Mouse (Mus musculus) left cerebral cortex, postnatal 10 days (tissue): ENCODE data around the gene Zfp870. TPM values are rescaled to one million over a fixed set of nuclear protein-coding genes. Genes with fewer than 3 reads are reported as not detected.
"Not testable (repeated sequence)": the region's sequence is repeated elsewhere in the genome, so short reads cannot be mapped to it uniquely, and the experiment has no call there.

Experiments used
- DNase-seq, 2 experiments: peaks; one replicate each; pipeline ENCODE4 v3.0.0; 2021 to 2022; ENCODE audit warnings: low spot score in 2 of 2, mixed read lengths in 1 of 2; ENCODE audit errors: extremely low spot score in 1 of 2
- intact Hi-C: fragments of 180-260 bp; cut with DNase I; formaldehyde crosslinking; loops from one replicate; pipeline ENCODE4 v1.15.1; 2025
- total RNA-seq, 2 experiments: library from RNA; stranded (reverse); gene quantifications; 2 replicates each; pipeline ENCODE4 v1.2.3; 2021

The Zfp870 gene
- total RNA-seq, 2 experiments from 2014 or later, result 8.4 to 8.6 TPM

- DNase-seq, result no peak
Observed at GRCm38 (mm10) chr17:32877471-32878171, 13.8 kb downstream of the Zfp870 start.

GRCm38 (mm10) chr17:32872696-32873095 lies 18.7 kb downstream of the Zfp870 start:
- DNase-seq, result no peak
- intact Hi-C loops, result no loop called here

More at GRCm38 (mm10) chr17:32877471-32878171, 13.8 kb downstream of the Zfp870 start:
- intact Hi-C loops, result no loop called here

GRCm38 (mm10) chr17:32872091-32872490 lies 19.4 kb downstream of the Zfp870 start:
- DNase-seq, result no peak
- intact Hi-C loops, result no loop called here

- intact Hi-C loops, result no loop called here
- DNase-seq, result no peak
Observed at GRCm38 (mm10) chr17:32871483-32871882, 20.0 kb downstream of the Zfp870 start.

- DNase-seq, intact Hi-C loops: not testable (repeated sequence)
Observed at GRCm38 (mm10) chr17:32867266-32867665, 24.2 kb downstream of the Zfp870 start.

- intact Hi-C loops, DNase-seq: not testable (repeated sequence)
Observed at GRCm38 (mm10) chr17:32856713-32857112, 34.7 kb downstream of the Zfp870 start.

GRCm38 (mm10) chr17:32851581-32851980 lies 39.9 kb downstream of the Zfp870 start:
- intact Hi-C loops, result no loop called here
- no peak for DNase-seq

GRCm38 (mm10) chr17:32841388-32841787 lies 50.1 kb downstream of the Zfp870 start:
- intact Hi-C loops, result no loop called here
- DNase-seq, result no peak

- no peak for DNase-seq
Observed at GRCm38 (mm10) chr17:32839083-32839802, 52.2 kb downstream of the Zfp870 start.

GRCm38 (mm10) chr17:32830418-32830782 lies 61.0 kb downstream of the Zfp870 start:
- intact Hi-C loops, result no loop called here
- DNase-seq, result no peak

More at GRCm38 (mm10) chr17:32839083-32839802, 52.2 kb downstream of the Zfp870 start:
- intact Hi-C loops, result no loop called here

GRCm38 (mm10) chr17:32829540-32830417 lies 61.7 kb downstream of the Zfp870 start, which contains the start of gene Zfp799:
TSS of gene Zfp799 (minus strand) at chr17:32830261.
- intact Hi-C loops, result loop anchor here (5.0 kb wide), 1 partner anchor 63 kb away; the partner anchor contains the start of gene Zfp870
- peak; percentile 84 to 89 for DNase-seq

Other genes with a start within 250 kb of the Zfp870 start
- not detected for gene Cyp4f40, start 232.7 kb downstream of the Zfp870 start, total RNA-seq
- 1 to 10 TPM; 7.0 to 8.0 TPM for gene Cyp4f15, start 206.0 kb downstream of the Zfp870 start, total RNA-seq
- gene Zfp871, start 103.4 kb downstream of the Zfp870 start, total RNA-seq, result 10 to 100 TPM; 74.0 to 77.1 TPM
- gene Zfp811, start 81.7 kb downstream of the Zfp870 start, total RNA-seq, result 10 to 100 TPM; 11.7 to 12.0 TPM
- 10 to 100 TPM; 22.0 to 22.7 TPM for gene Zfp799, start 61.4 kb downstream of the Zfp870 start, total RNA-seq
- gene Cyp4f14, start 25.7 kb upstream of the Zfp870 start, total RNA-seq, result 1 to 10 TPM; 1.5 to 1.6 TPM
- gene Cyp4f13, start 55.8 kb upstream of the Zfp870 start, total RNA-seq, result 10 to 100 TPM in 1 of 2 experiments, 1 to 10 TPM in 1; 9.5 to 10.0 TPM
- 1 to 10 TPM; 4.3 to 5.5 TPM for gene Zfp472, start 74.2 kb upstream of the Zfp870 start, total RNA-seq
- 10 to 100 TPM; 15.6 to 15.7 TPM for gene Zfp952, start 101.5 kb upstream of the Zfp870 start, total RNA-seq
- gene Zfp763, start 141.8 kb upstream of the Zfp870 start, total RNA-seq, result 10 to 100 TPM; 22.1 to 26.9 TPM
- not detected for gene 4921501E09Rik, start 176.4 kb upstream of the Zfp870 start, total RNA-seq
- gene Zfp563, start 197.7 kb upstream of the Zfp870 start, total RNA-seq, result 10 to 100 TPM; 17.8 to 18.8 TPM
- under 1 TPM; 0.62 to 0.97 TPM for gene Morc2b, start 248.0 kb upstream of the Zfp870 start, total RNA-seq